8 mouse cellular contexts compared by ENCODE assay signal in genomic region chr12:85270319-85270718, GRCm38 (mm10). TPM values are rescaled to one million over a fixed set of nuclear protein-coding genes. Genes with fewer than 3 reads are reported as not detected.
DNase-seq lines count a peak whose midpoint lies in the region; ATAC-seq and TF ChIP-seq lines count a peak whose summit lies in the region.

Mlh3 (minus strand) TSS chr12:85270599.

- no peaks in the 10 kb centered on the region for H3K27me3 ChIP-seq in cerebellum, adult 2 months (ENCODE audit: control insufficient read depth, insufficient read depth, low read length)
- no peaks in the 10 kb centered on the region for H3K27me3 ChIP-seq in lung, embryonic 14.5 days (ENCODE audit: insufficient read depth, low read length)

- no peaks in the 10 kb centered on the region for H3K36me3 ChIP-seq in ES-E14 (ENCODE audit: control insufficient read depth, insufficient read depth, low read length, poor library complexity, severe bottlenecking)
- no peaks in the 10 kb centered on the region for H3K36me3 ChIP-seq in lung, embryonic 14.5 days (ENCODE audit: insufficient read depth)

- H3K9me3 ChIP-seq in ES-E14 (ENCODE audit: control insufficient read depth, insufficient read depth, low read depth, low read length): no peaks in the 10 kb centered on the region
- no peaks in the 10 kb centered on the region for H3K9me3 ChIP-seq in lung, embryonic 14.5 days (ENCODE audit: low read depth, low read length)

- in situ Hi-C loops in ES-E14 (cut with MboI; ENCODE audit: low sequenced_read_pairs in 2 of 2, unreplicated experiment in 2 of 2): no loop called here

- peak within 1 kb of the TSS; percentile 95 for H3K27ac ChIP-seq in ES-E14 (ENCODE audit: insufficient read depth, low read depth, low read length, poor library complexity, severe bottlenecking)
- peak within 1 kb of the TSS; percentile 18; the same call in 1 of the 2 replicates for H3K27ac ChIP-seq in cerebellum, adult 2 months (ENCODE audit: insufficient read depth, low read length)
- H3K27ac ChIP-seq in lung, embryonic 14.5 days (ENCODE audit: low read depth): peak within 1 kb of the TSS; percentile 71
- peak within 1 kb of the TSS; percentile 92 for H3K27ac ChIP-seq in olfactory bulb, adult 2 months (ENCODE audit: insufficient read depth, low read depth, low read length)

- H3K4me2 ChIP-seq in lung, embryonic 14.5 days: peak within 1 kb of the TSS; percentile 65

- peaks cover 11 to 12% of the 10 kb centered on the region in 2 experiments for H3K4me1 ChIP-seq in ES-E14 (ENCODE audit: control insufficient read depth in 2 of 2, insufficient read depth in 2 of 2, low read length in 2 of 2, poor library complexity in 1 of 2)
- H3K4me1 ChIP-seq in cerebellum, adult 2 months (ENCODE audit: control insufficient read depth, insufficient read depth, low read length): peaks cover under 1% of the 10 kb centered on the region; the same call in 1 of the 2 replicates
- H3K4me1 ChIP-seq in lung, embryonic 14.5 days (ENCODE audit: insufficient read depth): peaks cover 10% of the 10 kb centered on the region; the same call in 1 of the 2 replicates
- H3K4me1 ChIP-seq in olfactory bulb, adult 2 months (ENCODE audit: control insufficient read depth, insufficient read depth, low read length): no peaks in the 10 kb centered on the region

- peak; percentile 81 for DNase-seq in ES-E14 (ENCODE audit: low read depth, low spot score)
- peak; percentile 94 to 95 for DNase-seq in cerebellum, adult 2 months
- DNase-seq in forelimb bud, embryonic 11.5 days (ENCODE audit: low read depth, low spot score): peak; percentile 90
- peak; percentile 79 to 87 for DNase-seq in layer of hippocampus, adult 8-10 months (ENCODE audit: low spot score in 2 of 2)
- peak; percentile 90 for DNase-seq in lung, embryonic 14.5 days
- DNase-seq in thymus, adult 18-20 months: peak; percentile 68 to 73

- peak within 1 kb of the TSS; percentile 55 to 73 for H3K4me3 ChIP-seq in ES-E14 (ENCODE audit: insufficient read depth in 1 of 2, low read depth in 1 of 2, low read length in 2 of 2, poor library complexity in 1 of 2, severe bottlenecking in 1 of 2)
- peak within 1 kb of the TSS; percentile 50 for H3K4me3 ChIP-seq in cerebellum, adult 2 months (replicated peaks; ENCODE audit: insufficient read depth, low read depth, low read length)
- H3K4me3 ChIP-seq in lung, embryonic 14.5 days (ENCODE audit: low read depth, low read length): peak within 1 kb of the TSS; percentile 51
- H3K4me3 ChIP-seq in olfactory bulb, adult 2 months (ENCODE audit: insufficient read depth, low read depth, low read length): peak within 1 kb of the TSS; percentile 97

- peak within 1 kb of the TSS; percentile 69 for H3K9ac ChIP-seq in ES-E14 (ENCODE audit: insufficient read depth, low read depth, low read length, poor library complexity, severe bottlenecking)
- peak within 1 kb of the TSS; percentile 64 for H3K9ac ChIP-seq in lung, embryonic 14.5 days

- WGBS in cerebellum, adult 2 months: under 1% methylated on average over 35 of the region's 35 CpGs
- 2% methylated on average over 35 of the region's 35 CpGs for WGBS in lung, embryonic 14.5 days
- WGBS in olfactory bulb, adult 2 months: under 1% methylated on average over 35 of the region's 35 CpGs

- ATAC-seq in hematopoietic stem cell, adult 5-6 weeks (replicated peaks in 1 of 2; ENCODE audit: insufficient read depth in 1 of 2, low FRiP score in 2 of 2, low TSS enrichment in 1 of 2, low read depth in 1 of 2, poor library complexity in 2 of 2, severe bottlenecking in 2 of 2): peak; percentile 80 to 90
- ATAC-seq in lung, embryonic 14.5 days (ENCODE audit: insufficient read depth): peak; percentile 91

- TF ChIP-seq POLR2A in cerebellum, adult 2 months (IDR thresholded peaks at IDR 0.05; ENCODE audit: borderline replicate concordance, insufficient read depth, low read length): peak; percentile 82
- peak; percentile 90 for TF ChIP-seq POLR2A in olfactory bulb, adult 2 months (IDR thresholded peaks at IDR 0.05; ENCODE audit: insufficient read depth, low read depth, low read length)

- peak; percentile 28; the same call in 1 of the 2 replicates for TF ChIP-seq CTCF in cerebellum, adult 2 months (IDR thresholded peaks at IDR 0.05; ENCODE audit: borderline replicate concordance, insufficient read depth, low read depth, low read length)
- TF ChIP-seq CTCF in lung, embryonic 14.5 days (IDR thresholded peaks at IDR 0.05; ENCODE audit: low read depth): peak; percentile 57
- 0 out of 2 replicates have a peak, but pooled peaks have one; percentile 36 for TF ChIP-seq CTCF in olfactory bulb, adult 2 months (IDR thresholded peaks at IDR 0.05; ENCODE audit: insufficient read depth, low read depth, low read length)

TF ChIP-seq in ES-E14, 5 proteins besides CTCF, POLR2A, EP300 and RAD21:
- TF ChIP-seq CHD2 (IDR thresholded peaks at IDR 0.05; ENCODE audit: low read depth, low read length) (no peak), ZC3H11A (IDR thresholded peaks at IDR 0.05; ENCODE audit: borderline replicate concordance, low read depth, low read length) (no peak), ZNF384 (IDR thresholded peaks at IDR 0.05; ENCODE audit: low read depth, low read length) (no peak), HCFC1 (IDR thresholded peaks at IDR 0.05; ENCODE audit: borderline replicate concordance, insufficient read depth, low read length) (no peak), MAFK (IDR thresholded peaks at IDR 0.05; ENCODE audit: insufficient read depth, low read depth, low read length) (no peak)

RNA-seq across cellular contexts. Expression of gene Mlh3, which starts in this region (rescaled TPM):
- total RNA-seq in ES-E14 (2012; rRNA removed): 12.6 and 13.1 TPM in 2 replicates
- 11.7 and 12.1 TPM in 2 replicates for polyA plus RNA-seq in cerebellum, adult 2 months (2012; rRNA removed)
- total RNA-seq in hematopoietic stem cell, adult 5-6 weeks (2017): 9.4 and 11.9 TPM in 2 replicates
- total RNA-seq in layer of hippocampus, adult 8-10 months (2022): 10 to 100 TPM; 17.8 to 23.1 (median 20.5) TPM
- polyA plus RNA-seq in lung, embryonic 14.5 days (2014; fragmentation: Nextera tagmentation; extraction: Ambion mirVana): 8.8 and 10.2 TPM in 2 replicates
- polyA plus RNA-seq in olfactory bulb, adult 2 months (2012; ENCODE audit: insufficient read depth, insufficient read length, low replicate concordance, missing spikeins): not detected in 2 replicates

Comparison
In these comparisons a context has a peak if more than half of its experiments do, and no peak if none do; other contexts are left out.
1. Peak in every context shown above with its lines: DNase-seq, ATAC-seq, H3K4me3 ChIP-seq and H3K27ac ChIP-seq.
2. H3K27ac ChIP-seq: peak in every context shown above with its lines; median percentile 95 in ES-E14; 92 in olfactory bulb, adult 2 months; 71 in lung, embryonic 14.5 days; 18 in cerebellum, adult 2 months.